In the genomic region with DNA sequence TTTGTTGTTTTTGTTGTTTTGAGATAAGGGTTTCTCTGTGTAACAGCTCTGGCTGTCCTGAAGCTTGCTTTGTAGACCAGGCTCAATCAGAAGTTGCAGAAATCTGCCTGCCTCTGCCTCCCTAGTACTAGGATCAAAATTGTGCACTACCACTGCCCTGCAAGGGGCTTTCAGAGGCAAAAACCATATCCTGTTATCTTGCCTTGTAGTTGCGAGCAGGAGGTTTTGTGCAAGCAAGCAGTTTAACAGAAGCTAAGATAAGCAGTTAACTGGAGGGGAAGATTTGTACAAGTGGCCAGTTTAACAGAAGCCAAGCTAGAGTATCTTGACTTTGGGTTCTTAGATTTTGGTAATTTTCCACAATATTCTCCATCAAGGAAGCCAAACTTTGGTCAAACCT, we compare ENCODE assay signal across 10 mouse cellular contexts. TPM values are rescaled to one million over a fixed set of nuclear protein-coding genes. Genes with fewer than 3 reads are reported as not detected.
DNase-seq lines count a peak whose midpoint lies in the region; ATAC-seq and TF ChIP-seq lines count a peak whose summit lies in the region.
"Had no signal": no experiment of that assay in that cellular context is flagged by ENCODE, and none has a peak within 500 bp of the region (broad histone marks: within the 10 kb centered on the region; RNA-seq: fewer than 3 reads in every experiment).

No protein-coding gene starts in this region.

- H3K4me1 ChIP-seq in kidney, postnatal 0 days (replicated peaks; ENCODE audit: insufficient read depth, low read length): no peaks in the 10 kb centered on the region
- no peaks in the 10 kb centered on the region; a peak in 1 of 4 replicates for H3K4me1 ChIP-seq in MEL (ENCODE audit: control insufficient read depth in 1 of 2, insufficient read depth in 2 of 2, low read length in 2 of 2)
- H3K4me1 ChIP-seq: intestine, embryonic 15.5 days; neural tube, embryonic 12.5 days had no signal

- H3K27me3 ChIP-seq in kidney, postnatal 0 days (ENCODE audit: insufficient read depth, low read length): no peaks in the 10 kb centered on the region
- H3K27me3 ChIP-seq in MEL (ENCODE audit: control insufficient read depth in 1 of 2, insufficient read depth in 2 of 2, low read length in 2 of 2): no peaks in the 10 kb centered on the region
- H3K27me3 ChIP-seq: intestine, embryonic 15.5 days; neural tube, embryonic 12.5 days had no signal

- no peak overlapping the region for H3K9ac ChIP-seq in kidney, postnatal 0 days (ENCODE audit: low read depth, low read length)
- H3K9ac ChIP-seq in MEL (ENCODE audit: control insufficient read depth, low read depth, low read length, poor library complexity, severe bottlenecking): no peak overlapping the region
- H3K9ac ChIP-seq: intestine, embryonic 15.5 days; neural tube, embryonic 12.5 days had no signal

- no peak for TF ChIP-seq POLR2A in MEL (IDR thresholded peaks at IDR 0.05; ENCODE audit: control insufficient read depth in 1 of 2, insufficient read depth in 1 of 2, low read depth in 1 of 2, low read length in 2 of 2, poor library complexity in 1 of 2)

- no peak overlapping the region for H3K4me3 ChIP-seq in kidney, postnatal 0 days (replicated peaks; ENCODE audit: low read depth, low read length)
- no peak overlapping the region for H3K4me3 ChIP-seq in MEL (ENCODE audit: control insufficient read depth in 1 of 2, insufficient read depth in 1 of 2, low read depth in 2 of 2, low read length in 2 of 2)

- no peak for TF ChIP-seq CTCF in kidney, postnatal 0 days (IDR thresholded peaks at IDR 0.05; ENCODE audit: low read depth)
- TF ChIP-seq CTCF in MEL (IDR thresholded peaks at IDR 0.05 in 2 of 3, conservative IDR thresholded peaks at IDR 0.05 in 1 of 3; ENCODE audit: control insufficient read depth in 1 of 3, insufficient read depth in 1 of 3, low read depth in 2 of 3, low read length in 3 of 3, poor library complexity in 1 of 3, severe bottlenecking in 1 of 3): no peak

- WGBS in kidney, postnatal 0 days: 100% methylated on average over 1 of the region's 1 CpGs

- TF ChIP-seq EP300 in MEL (IDR thresholded peaks at IDR 0.05; ENCODE audit: low read depth in 1 of 2, low read length in 2 of 2): peak in 1 of 2 experiments; percentile 51; a peak in 2 of 4 replicates

- H3K9me3 ChIP-seq in kidney, postnatal 0 days (replicated peaks; ENCODE audit: low read length): peaks cover 37% of the 10 kb centered on the region
- H3K9me3 ChIP-seq in MEL (replicated peaks; ENCODE audit: insufficient read depth, low read length): no peaks in the 10 kb centered on the region

- no peak overlapping the region for H3K4me2 ChIP-seq in kidney, postnatal 0 days (ENCODE audit: low read length)

- H3K79me2 ChIP-seq in MEL (ENCODE audit: control insufficient read depth, insufficient read depth, low read length, poor library complexity): peaks cover 42% of the 10 kb centered on the region

- peaks cover 13% of the 10 kb centered on the region; the same call in 1 of the 2 replicates for H3K36me3 ChIP-seq in kidney, postnatal 0 days (ENCODE audit: insufficient read depth, low read length)
- H3K36me3 ChIP-seq in MEL (ENCODE audit: control insufficient read depth in 1 of 2, insufficient read depth in 2 of 2, low read length in 2 of 2): peaks cover 3 to 6% of the 10 kb centered on the region in 2 experiments; a peak in 3 of 4 replicates

- H3K27ac ChIP-seq in kidney, postnatal 0 days: no peak overlapping the region
- no peak overlapping the region for H3K27ac ChIP-seq in MEL (ENCODE audit: control insufficient read depth, low read depth, low read length)
- H3K27ac ChIP-seq: intestine, embryonic 15.5 days; neural tube, embryonic 12.5 days had no signal

- no peak for TF ChIP-seq RAD21 in MEL (IDR thresholded peaks at IDR 0.05; ENCODE audit: low read depth, low read length)

- DNase-seq in kidney, postnatal 0 days (ENCODE audit: low spot score): peak; percentile 27
- no peak for DNase-seq in kidney, postnatal 14 days
- peak; percentile 20 for DNase-seq in CD4-positive helper T cell, adult 2 months (ENCODE audit: low read depth, low spot score)
- DNase-seq in MEL (ENCODE audit: low read depth, low spot score): peak; percentile 44
- DNase-seq in induced T-regulatory cell, adult 2 months (ENCODE audit: low read depth): peak; percentile 56
- DNase-seq in thymus, postnatal 25 days: no peak
- DNase-seq in c-Kit-positive CD71-positive TER-119-positive erythroid progenitor cells, embryonic 14.5 days (ENCODE audit: low spot score): no peak

- no peak for ATAC-seq in kidney, postnatal 0 days (replicated peaks; ENCODE audit: low FRiP score, low read depth)
- ATAC-seq: activated CD4-positive, CD25-positive, alpha-beta regulatory T cell, adult 4 months; intestine, embryonic 15.5 days had no signal

TF ChIP-seq in MEL, 35 proteins besides CTCF, POLR2A, EP300 and RAD21:
- TF ChIP-seq GATA1 (IDR thresholded peaks at IDR 0.05; ENCODE audit: low read depth, low read length) (peak; percentile 13; the same call in 1 of the 2 replicates), ZKSCAN1 (IDR thresholded peaks at IDR 0.05; ENCODE audit: low read depth, low read length) (no peak)
TF ChIP-seq in MEL: peak in this region for 1.

RNA-seq across cellular contexts. Expression of a gene that starts 2.2 kb away (rescaled TPM):
- polyA plus RNA-seq in kidney, postnatal 0 days (2015; fragmentation: Nextera tagmentation; extraction: Ambion mirVana): 13.6 and 14.3 TPM in 2 replicates
- 11.1 and 11.4 TPM in 2 replicates for total RNA-seq in MEL (2012; rRNA removed)
- polyA plus RNA-seq in MEL (2012; ENCODE audit: insufficient read depth in 1 of 2, insufficient read length in 2 of 2, low read depth in 1 of 2, low replicate concordance in 2 of 2, missing spikeins in 1 of 2): 10 to 100 TPM in 1 of 2 experiments, not detected in 1; 19.2 TPM

Comparison
In these comparisons a context has a peak if more than half of its experiments do, and no peak if none do; other contexts are left out.
1. DNase-seq: peak in kidney, postnatal 0 days (single experiment), CD4-positive helper T cell, adult 2 months (single experiment), MEL (single experiment) and induced T-regulatory cell, adult 2 months (single experiment); none in kidney, postnatal 14 days (single experiment), thymus, postnatal 25 days (single experiment) and c-Kit-positive CD71-positive TER-119-positive erythroid progenitor cells, embryonic 14.5 days (single experiment).